14 mouse cellular contexts compared by ENCODE assay signal in the genomic region with DNA sequence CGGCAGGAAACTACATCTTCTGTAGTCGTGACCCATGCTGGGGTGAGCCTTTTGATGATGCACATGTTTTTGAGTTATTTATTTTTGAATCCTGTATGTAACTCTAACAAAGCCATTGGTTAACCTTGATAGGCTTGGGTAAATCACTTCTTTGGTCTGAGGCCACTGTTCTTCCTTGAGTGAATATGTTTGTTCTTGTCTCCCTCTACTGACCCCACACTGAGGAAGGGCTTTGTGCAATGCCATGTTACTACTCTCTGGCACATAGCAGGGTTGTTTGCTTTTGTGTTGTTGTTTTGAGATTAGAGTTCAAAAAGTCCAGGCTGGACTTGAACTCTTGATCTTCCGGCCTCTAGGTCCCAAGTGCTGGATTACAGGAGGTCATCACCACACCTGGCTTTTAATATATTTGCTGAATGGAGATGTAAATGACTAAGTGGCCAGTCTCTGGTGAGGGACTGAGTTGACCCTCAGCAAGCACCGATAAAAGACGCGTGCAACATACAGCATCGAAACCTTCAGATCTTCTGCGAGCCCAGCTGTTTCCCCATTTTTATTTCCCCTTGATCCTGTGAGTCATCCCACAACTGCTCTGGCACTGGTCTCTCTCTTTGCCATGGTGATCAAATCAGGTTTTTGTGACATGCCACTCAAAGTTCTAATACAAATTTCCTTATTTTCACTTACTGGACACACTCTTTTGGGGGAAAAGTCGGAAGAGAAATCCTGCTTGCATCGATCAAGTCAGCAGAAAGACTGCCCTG. TPM values are rescaled to one million over a fixed set of nuclear protein-coding genes. Genes with fewer than 3 reads are reported as not detected.
A peak's percentile ranks its signal among the peaks of the same experiment; 100 is the strongest.
DNase-seq lines count a peak whose midpoint lies in the region; ATAC-seq and TF ChIP-seq lines count a peak whose summit lies in the region.
"Had no signal": no experiment of that assay in that cellular context is flagged by ENCODE, and none has a peak within 500 bp of the region (broad histone marks: within the 10 kb centered on the region; RNA-seq: fewer than 3 reads in every experiment).

No protein-coding gene starts in this region.

- H3K27ac ChIP-seq in lung, postnatal 0 days (ENCODE audit: low read length): no peak overlapping the region
- H3K27ac ChIP-seq in brown adipose tissue, adult 24 weeks (replicated peaks; ENCODE audit: low read depth, low read length): peak overlapping the region; percentile 33; the same call in 1 of the 2 replicates

- no peak overlapping the region for H3K4me2 ChIP-seq in lung, postnatal 0 days (replicated peaks; ENCODE audit: low read depth, low read length)
- H3K4me2 ChIP-seq in myocyte (ENCODE audit: low read depth): peak overlapping the region; percentile 25
- H3K4me2 ChIP-seq: hindbrain, embryonic 14.5 days; lung, embryonic 14.5 days had no signal

- ATAC-seq in lung, postnatal 0 days: no peak
- ATAC-seq in CD4-positive, CD25-positive, alpha-beta regulatory T cell, adult 4 months: peak; percentile 61

- peak; percentile 50 for TF ChIP-seq CTCF in lung, postnatal 0 days (IDR thresholded peaks at IDR 0.05)

- no peaks in the 10 kb centered on the region for H3K9me3 ChIP-seq in lung, postnatal 0 days (ENCODE audit: low read length)
- H3K9me3 ChIP-seq: midbrain, embryonic 10.5 days had no signal

- H3K79me2 ChIP-seq in myocyte (ENCODE audit: control insufficient read depth, insufficient read depth): no peaks in the 10 kb centered on the region

- H3K9ac ChIP-seq in lung, postnatal 0 days (replicated peaks; ENCODE audit: low read depth): no peak overlapping the region
- H3K9ac ChIP-seq: hindbrain, embryonic 14.5 days; lung, embryonic 14.5 days had no signal

- no peaks in the 10 kb centered on the region for H3K36me3 ChIP-seq in lung, postnatal 0 days (ENCODE audit: insufficient read depth, low read length)
- H3K36me3 ChIP-seq in myocyte (ENCODE audit: control insufficient read depth, insufficient read depth): no peaks in the 10 kb centered on the region
- H3K36me3 ChIP-seq: midbrain, embryonic 10.5 days had no signal

- no peaks in the 10 kb centered on the region for H3K4me1 ChIP-seq in lung, postnatal 0 days (ENCODE audit: insufficient read depth, low read depth, low read length)
- H3K4me1 ChIP-seq in brown adipose tissue, adult 24 weeks (ENCODE audit: control insufficient read depth, insufficient read depth, insufficient read length, low read length): peaks cover 3% of the 10 kb centered on the region; the same call in 1 of the 2 replicates

- TF ChIP-seq POLR2A in myocyte (IDR thresholded peaks at IDR 0.05; ENCODE audit: insufficient read length, low read depth): no peak

- DNase-seq in lung, postnatal 0 days (ENCODE audit: low spot score): no peak
- DNase-seq in lung, adult 18-20 months: no peak
- DNase-seq in right cerebral cortex, postnatal 10 days (ENCODE audit: low spot score in 2 of 2): no peak
- DNase-seq in frontal cortex, postnatal 14 days (ENCODE audit: low spot score in 2 of 2): no peak
- no peak for DNase-seq in left cerebral cortex, postnatal 14 days (ENCODE audit: low spot score in 2 of 2)
- DNase-seq: cerebellum, adult 9-10 months; kidney, adult 8-10 months; layer of hippocampus, adult 9-11 months; lung, embryonic 14.5 days had no signal

- 81% methylated on average over 10 of the region's 10 CpGs for WGBS in lung, postnatal 0 days

- TF ChIP-seq EP300 in lung, postnatal 0 days (IDR thresholded peaks at IDR 0.05): no peak

- intact Hi-C loops in left cerebral cortex, postnatal 14 days (cut with DNase I): loop anchor here (5.0 kb wide), 1 partner anchor 51 kb away; a partner anchor contains a TSS

- H3K4me3 ChIP-seq in lung, postnatal 0 days (ENCODE audit: low read depth, low read length): no peak overlapping the region
- H3K4me3 ChIP-seq in brown adipose tissue, adult 24 weeks (ENCODE audit: insufficient read depth, low read depth, low read length): no peak overlapping the region
- no peak overlapping the region for H3K4me3 ChIP-seq in myocyte
- H3K4me3 ChIP-seq: midbrain, embryonic 10.5 days had no signal

- H3K27me3 ChIP-seq in lung, postnatal 0 days (replicated peaks; ENCODE audit: insufficient read depth, low read length): no peaks in the 10 kb centered on the region
- H3K27me3 ChIP-seq in myocyte (ENCODE audit: control insufficient read depth, insufficient read depth, insufficient read length): no peaks in the 10 kb centered on the region

- no peak overlapping the region for H3ac ChIP-seq in myocyte (ENCODE audit: control insufficient read depth, insufficient read length)

TF ChIP-seq in myocyte, 11 proteins besides CTCF, POLR2A, EP300 and RAD21:
- no peak for TF ChIP-seq E2F4 (IDR thresholded peaks at IDR 0.05; ENCODE audit: insufficient read depth)
- TF ChIP-seq MYOD1 (IDR thresholded peaks at IDR 0.05; ENCODE audit: control insufficient read depth in 1 of 3, insufficient read length in 2 of 3, low read depth in 2 of 3): peak in 2 of 3 experiments; percentile 34 to 65
- no peak for TF ChIP-seq TCF12 (IDR thresholded peaks at IDR 0.05; ENCODE audit: insufficient read depth, poor library complexity, severe bottlenecking)
- TF ChIP-seq MYOG (IDR thresholded peaks at IDR 0.05; ENCODE audit: control insufficient read depth in 1 of 3, insufficient read depth in 1 of 3, insufficient read length in 2 of 3, low read depth in 2 of 3): peak in 1 of 3 experiments; percentile 36
- no peak for TF ChIP-seq POLR2AphosphoS2 (IDR thresholded peaks at IDR 0.05; ENCODE audit: insufficient read length, low read depth)

RNA-seq across cellular contexts. Expression of a gene that starts 1.3 kb away (rescaled TPM):
- polyA plus RNA-seq in lung, postnatal 0 days (2015; fragmentation: Nextera tagmentation; extraction: Ambion mirVana): 2.3 and 3.2 TPM in 2 replicates
- 1 to 10 TPM; 1.5 to 3.7 TPM for polyA plus RNA-seq in CD4-positive, CD25-positive, alpha-beta regulatory T cell, adult 4 months (2017; shearing (Covaris generic))
- polyA plus RNA-seq in brown adipose tissue, adult 24 weeks (2012; ENCODE audit: insufficient read depth, insufficient read length, missing spikeins): not detected in 2 replicates
- 20.5 TPM for polyA plus RNA-seq in myocyte (2012; fragmentation: generic; extraction: Trizol)
- total RNA-seq in left cerebral cortex, postnatal 14 days (2021): 1 to 10 TPM in 1 of 2 experiments, not detected in 1; 1.3 TPM

RNA-seq across cellular contexts. Expression of a gene that starts 51.6 kb away (rescaled TPM):
- polyA plus RNA-seq in lung, postnatal 0 days (2015; fragmentation: Nextera tagmentation; extraction: Ambion mirVana): 13.7 and 19.7 TPM in 2 replicates
- 100 to 1,000 TPM; 171 to 206 TPM for polyA plus RNA-seq in CD4-positive, CD25-positive, alpha-beta regulatory T cell, adult 4 months (2017; shearing (Covaris generic))
- 14.7 and 16.0 TPM in 2 replicates for polyA plus RNA-seq in brown adipose tissue, adult 24 weeks (2012; ENCODE audit: insufficient read depth, insufficient read length, missing spikeins)
- 5.3 TPM for polyA plus RNA-seq in myocyte (2012; fragmentation: generic; extraction: Trizol)
- total RNA-seq in left cerebral cortex, postnatal 14 days (2021): 10 to 100 TPM; 24.9 to 25.8 TPM
